Mouse (Mus musculus) thymus, adult 2 months (tissue): ENCODE measurements around the gene Slc25a21.

Experiments used
- CTCF ChIP-seq: fragments of 200-500 bp; IDR thresholded peaks from 2 replicates; pipeline ENCODE4 v1.5.1; 2012; ENCODE audit warnings: mild to moderate bottlenecking, control low read depth, low read length, moderate library complexity, borderline replicate concordance; ENCODE audit not compliant: control insufficient read depth, poor library complexity, insufficient read depth; ENCODE audit errors: extremely low read depth
- POLR2A ChIP-seq: fragments of 200-500 bp; IDR thresholded peaks from 2 replicates; pipeline ENCODE4 v1.6.1; 2012; ENCODE audit warnings: mild to moderate bottlenecking, low read length, control low read depth, moderate library complexity; ENCODE audit not compliant: control insufficient read depth, poor library complexity, insufficient read depth; ENCODE audit errors: extremely low read depth

DNA sequence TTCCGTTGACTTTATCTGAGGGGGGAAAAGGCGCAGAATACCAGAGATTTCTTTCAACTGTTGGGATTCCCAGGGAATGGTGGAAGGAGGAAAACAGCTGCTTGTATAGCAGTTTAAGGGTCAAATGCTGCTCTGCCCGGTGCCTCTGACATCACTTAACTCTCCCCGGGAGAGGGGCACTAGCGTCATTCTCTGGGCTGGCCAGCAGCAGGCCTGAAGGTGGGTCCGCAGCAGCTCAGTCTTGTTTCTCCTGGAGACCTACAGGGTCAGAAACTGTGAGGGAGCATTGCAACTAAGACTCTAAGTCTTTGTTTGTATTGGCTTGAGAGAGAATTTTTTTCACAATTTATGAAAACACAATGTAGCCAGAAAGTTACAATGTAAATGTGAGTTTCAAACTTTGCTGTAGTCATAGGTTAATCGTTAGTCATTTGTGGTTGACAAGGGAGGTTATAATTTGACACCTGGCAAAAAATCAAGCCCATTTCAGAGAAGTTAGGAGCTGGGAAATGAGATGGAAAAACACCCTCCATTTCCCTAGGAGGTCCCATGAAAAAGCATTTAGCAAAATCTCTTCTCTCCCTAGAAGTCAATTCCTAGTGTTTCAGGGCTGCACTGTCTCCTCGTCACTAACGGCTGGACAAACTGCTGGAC is 291.5 kb downstream of the Slc25a21 start:
- TF ChIP-seq POLR2A (no peak), CTCF (no peak)
